Mouse (Mus musculus): ENCODE results near the gene a. TPM values are rescaled to one million over a fixed set of nuclear protein-coding genes. Genes with fewer than 3 reads are reported as not detected.
"Not testable (repeated sequence)": the region's sequence is repeated elsewhere in the genome, so short reads cannot be mapped to it uniquely, and the experiment has no call there.

a gene
- polyA plus RNA-seq, 1 experiment from 2014 or later = 2.0 TPM

DNA sequence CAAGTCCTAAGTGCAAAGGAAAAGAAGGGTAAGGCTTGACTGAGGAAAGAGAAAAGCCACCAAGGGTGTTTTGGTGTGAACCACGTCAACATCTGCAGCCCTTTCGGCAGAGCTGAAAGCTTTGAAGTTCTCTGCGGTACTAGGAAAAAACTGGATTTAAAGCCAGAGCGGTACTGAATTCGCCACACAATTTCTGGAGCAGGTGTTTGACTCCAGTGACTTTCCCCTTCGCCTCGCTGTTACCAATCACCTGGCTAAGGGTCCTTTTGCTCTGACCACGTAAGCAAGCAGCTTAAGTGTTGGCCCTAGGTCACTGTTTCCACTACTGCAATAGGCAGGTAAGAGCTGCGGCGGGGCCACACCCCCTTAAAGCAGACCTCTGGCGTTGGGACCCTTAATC, 214.3 kb downstream of the a start:
- 90% methylated on average over 11 of the region's 11 CpGs for WGBS
- Histone ChIP-seq H3K4me1 (no peaks in the 10 kb centered on the region), H3K27me3 (ENCODE audit: poor library complexity, severe bottlenecking) (no peaks in the 10 kb centered on the region), H3K27ac (no peak overlapping the region), H3K4me3 (no peak overlapping the region), H3K36me3 (replicated peaks) (no peaks in the 10 kb centered on the region), H3K9me3 (0 out of 2 replicates have a peak, but pooled peaks cover 4% of the 10 kb centered on the region)
- no peak for DNase-seq (ENCODE audit: extremely low spot score, low spot score)

DNA sequence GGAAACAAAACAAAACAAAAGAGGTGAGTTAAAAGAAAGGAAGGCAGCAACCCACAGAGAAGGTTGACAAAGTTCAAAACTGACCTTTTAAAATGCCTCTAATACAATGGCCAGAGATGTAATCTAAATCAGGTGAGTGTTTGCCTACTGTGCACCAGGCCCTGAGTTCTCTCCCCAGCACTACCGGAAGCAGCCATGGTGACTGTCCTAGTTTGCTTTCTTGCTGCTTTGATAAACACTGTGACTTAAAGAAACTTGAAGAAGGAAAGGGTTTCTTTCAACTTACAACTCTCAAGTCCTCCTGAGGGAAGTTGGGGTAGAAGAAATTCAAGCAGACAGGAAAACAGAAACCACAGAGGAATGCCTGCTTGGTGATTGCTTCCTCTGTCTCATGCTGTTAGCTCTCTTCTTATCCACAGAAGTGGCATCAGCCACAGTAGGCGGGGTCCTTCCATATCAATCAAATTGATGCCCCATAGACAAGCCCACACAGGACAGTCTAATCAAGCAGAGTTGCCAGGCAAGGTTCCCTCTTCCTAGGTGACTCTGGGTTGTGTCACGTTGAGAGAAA, 220.0 kb downstream of the a start:
- no peaks in the 10 kb centered on the region for H3K36me3 ChIP-seq (replicated peaks)
- H3K4me1 ChIP-seq = peaks cover 6% of the 10 kb centered on the region; the same call in 1 of the 2 replicates
- H3K27ac ChIP-seq = no peak overlapping the region
- 0 out of 2 replicates have a peak, but pooled peaks cover 4% of the 10 kb centered on the region for H3K9me3 ChIP-seq
- peaks cover 16% of the 10 kb centered on the region for H3K27me3 ChIP-seq (ENCODE audit: poor library complexity, severe bottlenecking)
- no peak for DNase-seq (ENCODE audit: extremely low spot score, low spot score)
- WGBS = 61% methylated on average over 3 of the region's 3 CpGs
- no peak overlapping the region for H3K4me3 ChIP-seq

DNA sequence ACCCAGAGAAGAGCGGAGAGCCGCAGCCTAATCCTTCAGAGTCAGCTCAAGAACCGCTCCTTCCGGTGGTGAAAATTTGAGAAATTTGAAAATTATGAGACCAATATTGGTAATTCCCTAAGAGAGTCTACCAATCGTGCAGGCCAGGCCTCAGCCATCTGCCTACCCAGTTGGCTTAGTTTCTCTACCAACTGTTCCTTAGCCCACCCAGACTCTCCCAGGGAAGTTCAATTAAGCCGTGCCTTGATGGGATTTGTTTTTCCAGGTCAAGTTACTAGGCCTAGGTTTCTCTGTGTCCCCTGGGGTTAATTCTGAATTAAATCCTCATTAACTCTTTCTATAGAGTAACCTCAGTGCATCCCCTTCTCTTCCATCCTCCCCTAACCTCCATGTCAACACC, 221.8 kb downstream of the a start:
- H3K9me3 ChIP-seq = no peaks in the 10 kb centered on the region
- DNase-seq (ENCODE audit: extremely low spot score, low spot score) = no peak
- H3K27me3 ChIP-seq (ENCODE audit: poor library complexity, severe bottlenecking) = peaks cover 22% of the 10 kb centered on the region
- H3K36me3 ChIP-seq (replicated peaks) = no peaks in the 10 kb centered on the region
- peaks cover 6% of the 10 kb centered on the region; the same call in 1 of the 2 replicates for H3K4me1 ChIP-seq
- WGBS = 74% methylated on average over 6 of the region's 6 CpGs
- H3K4me3 ChIP-seq = no peak overlapping the region
- no peak overlapping the region for H3K27ac ChIP-seq

DNA sequence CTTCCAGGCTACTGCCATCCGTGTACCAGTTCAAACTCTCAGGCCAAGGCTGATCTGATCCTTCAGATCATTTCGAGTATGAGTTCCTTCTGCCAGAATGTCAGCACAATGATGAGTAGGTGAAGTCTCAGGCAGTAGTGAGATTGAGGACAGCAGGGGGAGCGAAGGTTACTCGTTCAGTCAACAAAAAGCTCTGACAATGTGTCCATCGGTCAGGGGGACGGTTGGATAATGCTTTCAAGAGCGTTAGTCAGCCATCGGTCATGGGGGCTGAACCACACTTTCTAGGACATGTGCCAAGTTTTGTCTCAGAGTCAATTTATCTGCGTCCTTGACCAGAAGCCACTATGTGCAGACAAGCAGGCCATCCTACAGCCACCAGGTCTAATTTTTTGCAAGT, 225.5 kb downstream of the a start:
- not testable (repeated sequence) for DNase-seq (ENCODE audit: extremely low spot score, low spot score); H3K4me3 ChIP-seq; H3K36me3 ChIP-seq (replicated peaks); H3K9me3 ChIP-seq; H3K27ac ChIP-seq
- H3K27me3 ChIP-seq (ENCODE audit: poor library complexity, severe bottlenecking) = peaks cover 45% of the 10 kb centered on the region
- 13% methylated on average over 8 of the region's 9 CpGs for WGBS
- H3K4me1 ChIP-seq = peaks cover 21% of the 10 kb centered on the region

DNA sequence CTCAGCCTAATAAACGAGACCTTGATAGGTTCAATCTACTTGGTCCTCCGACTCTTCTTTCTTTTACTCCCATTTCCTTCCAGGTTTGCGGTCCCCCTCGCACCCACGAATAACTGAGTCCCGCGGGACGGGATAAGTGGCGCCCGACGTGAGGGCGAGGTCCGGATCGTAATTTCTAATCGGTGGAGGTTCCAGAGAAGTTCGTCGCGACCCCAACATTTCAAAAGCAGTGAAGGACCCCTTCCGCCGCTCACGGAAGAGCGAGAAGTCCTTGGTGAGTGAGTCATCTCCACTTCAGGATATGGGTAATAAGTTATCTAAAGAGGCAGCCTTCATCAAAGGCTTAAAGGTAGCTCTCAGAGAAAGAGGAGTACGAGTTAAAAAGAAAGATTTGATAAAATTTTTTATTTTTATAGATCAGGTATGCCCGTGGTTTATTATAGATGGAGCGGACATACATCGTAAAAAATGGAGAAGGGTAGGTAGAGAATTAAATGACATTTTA, 227.1 kb downstream of the a start, which contains the start of gene Gm14226:
Gene Gm14226 (plus strand): TSS at position 16 of the 505 bp plus-strand sequence.
- Histone ChIP-seq H3K4me1 (peaks cover 21% of the 10 kb centered on the region), H3K4me3 (peak within 1 kb of the TSS; percentile 59), H3K27me3 (ENCODE audit: poor library complexity, severe bottlenecking) (peaks cover 60% of the 10 kb centered on the region), H3K27ac (peak within 1 kb of the TSS; percentile 91)
- WGBS = under 1% methylated on average over 24 of the region's 26 CpGs
- H3K9me3 ChIP-seq; H3K36me3 ChIP-seq (replicated peaks); DNase-seq (ENCODE audit: extremely low spot score, low spot score): not testable (repeated sequence)

DNA sequence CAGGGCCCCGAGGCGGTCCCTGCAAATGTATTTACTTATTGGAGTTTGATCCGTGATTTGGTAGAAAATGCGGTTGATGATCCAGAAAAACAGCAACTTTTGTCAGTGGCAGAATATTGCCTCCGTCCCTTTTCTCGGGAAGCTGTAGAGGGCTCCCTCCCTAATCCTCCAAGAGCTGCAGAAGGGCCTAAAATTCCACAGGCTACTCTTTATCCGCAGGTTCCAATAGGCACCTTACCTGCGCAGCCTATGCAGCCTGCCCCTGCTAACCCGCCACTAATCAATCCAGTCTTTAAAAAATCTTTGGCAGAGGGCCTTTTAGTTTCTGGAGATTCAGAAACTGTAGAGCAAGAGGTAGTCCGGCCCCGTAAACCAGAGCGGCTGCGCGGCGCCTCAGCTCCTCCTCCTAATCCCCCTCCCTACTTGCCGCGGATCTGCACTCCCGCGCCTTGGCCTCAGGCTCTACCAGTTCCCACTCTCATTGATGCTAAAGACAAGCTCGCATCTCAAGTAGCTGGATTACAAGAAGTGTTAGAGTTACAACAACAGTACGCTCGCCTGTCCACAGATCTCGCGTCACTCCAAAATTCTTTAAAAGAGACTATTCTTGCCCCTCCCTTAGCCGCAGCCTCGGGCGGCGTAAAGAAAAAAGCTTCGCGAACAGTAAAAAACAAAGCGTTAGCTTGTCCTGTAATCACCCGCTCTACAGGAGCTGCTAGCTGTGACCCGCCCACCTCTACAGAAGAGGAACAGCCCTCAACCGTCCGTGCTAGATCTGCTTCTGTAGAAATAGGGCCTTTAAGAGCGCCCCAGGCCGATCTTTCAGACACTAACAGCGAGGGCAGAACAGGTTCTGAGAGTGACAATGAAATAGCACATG, 227.8 kb downstream of the a start:
- no peaks in the 10 kb centered on the region for H3K36me3 ChIP-seq (replicated peaks)
- H3K27me3 ChIP-seq (ENCODE audit: poor library complexity, severe bottlenecking) = peaks cover 55% of the 10 kb centered on the region
- peak; percentile 85 for DNase-seq (ENCODE audit: extremely low spot score, low spot score)
- peak overlapping the region; percentile 91 for H3K27ac ChIP-seq
- H3K4me3 ChIP-seq = peak overlapping the region; percentile 59
- under 1% methylated on average over 38 of the region's 38 CpGs for WGBS
- H3K4me1 ChIP-seq = peaks cover 21% of the 10 kb centered on the region
- no peaks in the 10 kb centered on the region for H3K9me3 ChIP-seq

DNA sequence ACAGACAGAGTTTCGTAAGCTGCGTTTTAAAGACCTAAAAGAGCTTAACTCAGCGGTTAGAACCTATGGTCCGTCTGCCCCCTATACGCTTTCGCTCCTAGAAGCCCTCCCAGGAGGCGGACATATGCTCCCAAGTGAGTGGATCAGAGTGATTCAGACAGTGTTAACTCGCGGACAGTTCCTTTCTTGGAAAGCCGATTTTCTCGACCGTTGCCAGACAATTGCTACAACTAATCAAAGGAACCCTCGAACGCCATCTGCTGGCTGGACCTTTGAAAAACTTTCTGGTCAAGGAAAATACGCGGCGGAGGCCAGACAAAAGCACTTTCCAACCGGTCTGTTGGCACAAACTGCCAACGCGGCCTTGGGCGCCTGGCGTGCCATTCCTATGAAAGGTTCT, 228.5 kb downstream of the a start:
- peak; percentile 92 for DNase-seq (ENCODE audit: extremely low spot score, low spot score)
- peaks cover 21% of the 10 kb centered on the region for H3K4me1 ChIP-seq
- peak overlapping the region; percentile 59 for H3K4me3 ChIP-seq
- H3K27ac ChIP-seq = peak overlapping the region; percentile 91
- H3K36me3 ChIP-seq (replicated peaks) = no peaks in the 10 kb centered on the region
- peaks cover 48% of the 10 kb centered on the region for H3K27me3 ChIP-seq (ENCODE audit: poor library complexity, severe bottlenecking)
- H3K9me3 ChIP-seq = no peaks in the 10 kb centered on the region
- WGBS = 0% methylated on average over 22 of the region's 22 CpGs

DNA sequence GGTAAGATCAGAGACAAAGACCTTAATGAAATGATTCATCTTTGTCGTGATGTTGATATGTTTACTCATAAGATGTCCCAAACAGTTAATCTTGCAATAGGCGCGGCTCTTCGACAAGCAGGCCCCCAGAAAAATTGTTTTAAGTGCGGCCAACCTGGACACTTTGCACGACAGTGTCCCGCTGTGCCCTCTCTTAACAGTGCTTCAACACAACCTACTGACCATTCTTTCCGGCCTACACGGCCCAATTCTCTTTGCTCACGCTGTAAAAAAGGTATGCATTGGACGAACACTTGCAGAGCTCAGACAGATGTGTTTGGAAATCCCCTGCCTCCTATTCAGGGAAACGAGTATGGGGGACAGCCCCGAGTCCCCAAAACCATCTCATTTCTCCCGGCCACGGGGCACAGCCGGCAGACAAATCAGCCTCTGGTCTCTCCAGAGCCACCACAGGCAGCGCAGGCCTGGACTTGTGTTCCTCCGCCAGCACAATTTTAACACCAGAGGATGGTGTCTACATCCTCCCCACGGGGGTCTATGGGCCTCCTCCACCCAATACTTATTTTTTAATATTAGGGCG, 229.1 kb downstream of the a start:
- Histone ChIP-seq H3K27ac (peak overlapping the region; percentile 91), H3K27me3 (ENCODE audit: poor library complexity, severe bottlenecking) (peaks cover 46% of the 10 kb centered on the region), H3K4me1 (peaks cover 21% of the 10 kb centered on the region), H3K4me3 (peak overlapping the region; percentile 59; the same call in 1 of the 2 replicates)
- not testable (repeated sequence) for H3K9me3 ChIP-seq; DNase-seq (ENCODE audit: extremely low spot score, low spot score); H3K36me3 ChIP-seq (replicated peaks)
- WGBS = 13% methylated on average over 20 of the region's 20 CpGs

- DNase-seq (ENCODE audit: extremely low spot score, low spot score) = no peak
- Histone ChIP-seq H3K9me3 (no peaks in the 10 kb centered on the region), H3K36me3 (replicated peaks) (no peaks in the 10 kb centered on the region), H3K27ac (no peak overlapping the region), H3K4me3 (no peak overlapping the region), H3K27me3 (ENCODE audit: poor library complexity, severe bottlenecking) (no peaks in the 10 kb centered on the region), H3K4me1 (peaks cover 8% of the 10 kb centered on the region)
- WGBS = 88% methylated on average over 7 of the region's 7 CpGs
Measured at GRCm38 (mm10) chr2:155030831-155031230, 239.6 kb downstream of the a start.

GRCm38 (mm10) chr2:155032938-155033710, 241.9 kb downstream of the a start:
- Histone ChIP-seq H3K4me1 (peaks cover 13% of the 10 kb centered on the region), H3K27me3 (ENCODE audit: poor library complexity, severe bottlenecking) (no peaks in the 10 kb centered on the region), H3K4me3 (no peak overlapping the region), H3K27ac (no peak overlapping the region), H3K36me3 (replicated peaks) (no peaks in the 10 kb centered on the region), H3K9me3 (no peaks in the 10 kb centered on the region)
- WGBS = 55% methylated on average over 19 of the region's 19 CpGs
- DNase-seq (ENCODE audit: extremely low spot score, low spot score) = no peak

DNA sequence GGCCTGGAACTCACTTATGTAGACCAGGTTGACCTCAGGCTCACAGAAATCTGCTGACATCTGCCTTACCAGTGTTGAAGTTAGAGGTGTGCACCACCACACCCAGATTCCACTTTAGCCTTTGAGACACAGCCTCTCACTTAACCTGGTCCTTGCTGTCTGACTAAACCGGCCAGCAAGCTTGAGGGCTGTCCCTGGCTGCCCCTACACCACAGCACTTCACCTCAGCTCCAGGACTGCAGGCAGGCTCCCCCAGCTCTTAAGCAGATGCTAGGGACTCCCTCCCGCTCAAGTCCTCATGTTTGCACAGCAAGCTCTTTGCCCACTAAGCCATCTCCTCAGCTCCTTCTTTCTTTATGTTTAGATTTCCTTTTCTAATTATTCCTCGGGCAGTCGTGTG, 248.8 kb downstream of the a start:
- Histone ChIP-seq H3K9me3 (no peaks in the 10 kb centered on the region), H3K4me3 (no peak overlapping the region), H3K27me3 (ENCODE audit: poor library complexity, severe bottlenecking) (no peaks in the 10 kb centered on the region; the same call in 1 of the 2 replicates), H3K4me1 (peaks cover 8% of the 10 kb centered on the region; the same call in 1 of the 2 replicates), H3K36me3 (replicated peaks) (no peaks in the 10 kb centered on the region), H3K27ac (no peak overlapping the region)
- no peak for DNase-seq (ENCODE audit: extremely low spot score, low spot score)
- WGBS = 77% methylated on average over 4 of the region's 4 CpGs

GRCm38 (mm10) chr2:155044542-155044941, 253.3 kb downstream of the a start:
- Histone ChIP-seq H3K4me3 (no peak overlapping the region), H3K27me3 (ENCODE audit: poor library complexity, severe bottlenecking) (no peaks in the 10 kb centered on the region; the same call in 1 of the 2 replicates), H3K9me3 (no peaks in the 10 kb centered on the region), H3K4me1 (peaks cover 12% of the 10 kb centered on the region), H3K27ac (no peak overlapping the region), H3K36me3 (replicated peaks) (no peaks in the 10 kb centered on the region)
- DNase-seq (ENCODE audit: extremely low spot score, low spot score) = no peak
- WGBS = 83% methylated on average over 3 of the region's 3 CpGs
